Mouse (Mus musculus) left cerebral cortex, adult 9 months (tissue): ENCODE results near the gene Dgkg.

Experiments used
- DNase-seq, 2 experiments: peaks; one replicate each; pipeline ENCODE4 v3.0.0; 2022; ENCODE audit warnings: low spot score in 2 of 2

Dgkg gene

DNA sequence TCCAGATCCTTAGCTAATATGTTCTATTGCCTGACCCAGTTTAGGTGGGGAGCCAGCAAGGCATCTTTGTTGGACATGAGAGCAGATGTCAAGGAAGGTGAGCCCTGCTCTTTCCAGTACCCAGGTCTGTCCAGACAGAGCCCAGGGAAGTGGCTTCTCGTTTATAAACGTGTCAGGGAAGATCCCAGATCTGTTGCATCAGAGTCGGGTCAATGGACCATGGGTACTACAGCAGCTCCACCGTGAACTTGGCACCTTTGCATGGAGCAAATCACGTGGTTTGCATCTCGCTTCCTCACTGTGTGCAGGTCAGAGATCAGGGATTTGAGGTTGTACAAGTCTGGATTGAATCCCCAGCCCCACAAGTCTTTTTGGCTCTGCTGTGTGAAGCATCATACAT, 58.3 kb downstream of the Dgkg start:
- no peak for DNase-seq

DNA sequence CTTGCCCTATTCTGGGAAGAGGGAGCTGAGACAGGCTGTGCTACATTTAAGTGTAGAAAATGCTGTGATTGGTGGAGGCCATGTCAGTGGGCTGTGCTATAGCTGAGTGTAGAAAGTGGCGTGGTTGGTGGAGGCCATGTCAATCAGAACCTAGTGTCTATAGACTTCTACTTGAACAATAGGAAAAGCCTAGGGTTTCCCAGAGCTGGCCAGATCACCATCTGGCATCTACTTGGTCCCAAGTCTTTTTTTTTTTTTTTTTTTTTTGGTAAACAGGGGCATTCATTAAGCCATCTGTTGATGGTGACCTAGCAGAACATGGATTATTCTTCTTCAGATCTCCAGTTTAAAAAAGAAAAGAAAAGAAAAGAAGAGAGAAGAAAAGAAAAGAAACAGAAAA, 60.6 kb downstream of the Dgkg start:
- no peak for DNase-seq

DNA sequence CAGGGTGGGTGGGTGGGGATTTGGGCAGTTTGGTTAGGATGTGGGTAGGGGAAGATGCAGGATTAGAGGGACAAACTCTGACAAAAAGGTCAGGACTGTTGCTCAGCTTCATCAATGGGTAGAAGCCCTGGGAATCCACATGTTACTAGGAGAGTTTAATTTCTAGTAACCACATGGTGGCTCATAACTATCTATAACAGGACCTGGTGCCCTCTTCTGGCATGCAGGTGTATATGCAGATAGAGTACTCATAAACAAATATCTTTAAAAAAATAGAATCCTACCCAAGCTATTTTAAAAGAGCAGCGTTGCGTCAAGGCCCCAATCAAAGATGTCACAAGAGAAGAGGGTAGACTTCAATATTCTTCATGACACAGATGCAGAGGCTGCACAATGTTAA, 63.1 kb downstream of the Dgkg start:
- DNase-seq, result no peak

DNA sequence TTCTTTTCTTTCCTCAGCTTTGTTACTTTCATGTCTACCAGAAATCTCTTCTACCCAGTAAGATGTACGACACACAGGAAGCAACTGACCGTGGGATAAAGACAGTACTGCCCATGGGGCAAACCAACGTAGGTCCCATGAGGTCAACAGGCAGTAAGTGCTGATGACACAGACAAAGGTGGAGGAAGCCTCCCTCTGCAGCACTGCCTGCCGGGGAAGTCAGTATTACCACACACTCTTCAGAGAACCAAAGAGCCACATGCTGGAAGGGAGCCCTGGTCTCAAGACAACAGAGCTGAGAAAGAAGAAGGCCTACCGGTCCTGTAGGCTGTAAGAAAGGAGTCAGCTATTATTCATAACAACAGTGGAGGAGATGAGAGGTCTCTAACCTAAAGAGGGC, 67.4 kb downstream of the Dgkg start:
- no peak for DNase-seq

DNA sequence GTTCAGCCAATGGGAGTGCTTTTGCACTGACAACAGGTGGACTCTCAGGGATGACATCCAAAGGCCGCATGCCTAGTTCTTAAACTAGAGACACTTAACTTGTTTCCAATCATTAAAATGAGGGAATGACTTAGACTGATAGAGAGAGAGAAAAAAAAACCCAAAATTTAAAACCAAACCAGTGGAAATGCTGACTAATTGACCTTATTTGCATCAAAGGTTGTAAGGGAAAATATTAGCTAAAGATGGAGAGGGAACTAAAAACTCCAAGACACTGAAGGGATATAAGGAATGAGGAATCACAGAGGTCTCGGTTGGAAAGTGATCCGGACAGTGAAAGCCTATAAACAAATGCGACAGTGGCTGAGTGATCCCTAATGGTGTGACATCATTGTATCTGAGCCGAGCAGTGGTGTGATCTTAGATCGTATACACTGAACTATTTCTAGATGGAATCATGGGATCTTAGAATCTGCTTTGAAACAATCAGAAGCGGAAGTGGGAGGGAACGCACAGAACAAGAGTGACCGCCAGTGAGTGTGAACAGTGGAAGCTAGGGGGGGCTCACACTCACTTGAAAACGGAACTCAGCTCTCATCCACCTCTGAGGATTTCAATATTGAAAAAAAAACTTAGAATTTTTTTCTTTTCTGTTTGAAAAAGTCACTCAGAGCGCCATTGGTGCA, 70.7 kb downstream of the Dgkg start:
- DNase-seq, result no peak

DNA sequence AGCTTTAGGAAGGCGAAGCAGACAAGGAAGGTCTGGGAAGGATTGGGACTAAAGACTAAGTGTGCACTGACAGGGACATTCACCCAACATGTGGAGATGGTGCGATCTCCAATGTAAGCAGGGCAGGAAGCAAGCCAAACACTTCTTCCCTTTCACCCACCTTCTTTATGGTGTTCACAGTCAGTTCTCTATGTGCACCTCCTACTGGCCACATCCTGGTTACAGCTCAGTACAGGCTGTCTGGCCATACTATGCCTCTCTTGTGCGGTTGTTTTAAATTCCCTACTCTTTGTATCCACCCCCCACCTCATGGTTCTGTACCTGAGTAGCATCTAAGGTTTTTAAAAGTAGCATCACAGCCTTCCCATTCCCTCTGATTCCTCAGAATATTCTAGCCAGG, 71.5 kb downstream of the Dgkg start:
- no peak for DNase-seq

DNA sequence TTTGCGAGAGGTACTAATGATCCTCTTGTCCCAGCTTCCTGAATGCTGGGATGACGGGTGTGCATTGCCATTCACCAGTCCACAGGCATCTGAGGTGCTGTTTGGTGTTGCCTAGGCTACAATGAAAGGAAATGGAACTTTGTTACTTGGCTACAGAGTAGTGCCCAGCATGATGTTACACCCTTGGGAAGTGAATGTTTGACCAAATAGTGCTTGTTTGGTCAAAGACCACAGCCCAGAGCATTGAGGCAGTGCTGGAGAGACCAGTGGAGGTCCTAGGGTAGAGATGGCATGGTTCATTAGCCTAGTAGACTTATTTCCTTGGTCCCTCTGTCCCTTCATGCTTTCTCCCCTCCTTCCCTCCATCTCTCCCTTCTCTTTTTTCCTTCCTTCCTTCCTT, 73.6 kb downstream of the Dgkg start:
- DNase-seq, result no peak

DNA sequence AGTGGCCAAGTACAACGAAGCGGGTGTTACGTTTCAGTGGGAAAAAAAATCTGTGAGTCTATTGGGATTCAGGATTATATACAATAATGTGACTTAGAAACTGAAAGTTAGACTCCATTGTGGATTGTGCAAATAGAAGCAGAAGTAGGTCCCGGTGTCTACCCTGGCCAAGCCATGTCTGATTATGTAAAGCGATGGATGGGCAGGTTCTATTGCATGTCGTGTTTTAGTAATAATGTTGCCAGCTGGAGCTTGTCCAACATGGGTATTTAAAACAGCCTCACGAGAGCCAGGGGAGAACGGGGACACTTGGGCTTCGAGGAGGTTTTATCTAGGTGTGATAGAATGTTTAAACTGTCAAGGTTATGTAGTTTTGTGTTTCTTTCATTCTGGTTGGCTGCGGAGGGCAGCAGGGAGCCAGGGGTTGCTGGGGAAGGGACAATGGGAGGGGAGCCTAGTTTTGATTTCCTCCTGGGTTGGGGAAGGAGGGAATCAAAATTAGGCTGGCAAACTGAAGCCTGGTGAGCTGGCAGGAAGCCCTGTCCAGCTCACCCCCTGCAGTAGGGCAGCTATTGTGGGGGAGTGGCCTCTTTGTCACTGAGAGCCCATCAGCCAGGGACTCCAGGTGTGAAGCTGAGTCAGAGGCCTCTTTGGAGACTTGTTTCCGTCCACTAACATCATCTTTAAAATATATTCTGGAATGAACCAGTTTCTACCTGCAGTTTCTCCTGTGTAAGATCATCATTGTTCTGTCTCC, 74.7 kb downstream of the Dgkg start:
- no peak for DNase-seq

DNA sequence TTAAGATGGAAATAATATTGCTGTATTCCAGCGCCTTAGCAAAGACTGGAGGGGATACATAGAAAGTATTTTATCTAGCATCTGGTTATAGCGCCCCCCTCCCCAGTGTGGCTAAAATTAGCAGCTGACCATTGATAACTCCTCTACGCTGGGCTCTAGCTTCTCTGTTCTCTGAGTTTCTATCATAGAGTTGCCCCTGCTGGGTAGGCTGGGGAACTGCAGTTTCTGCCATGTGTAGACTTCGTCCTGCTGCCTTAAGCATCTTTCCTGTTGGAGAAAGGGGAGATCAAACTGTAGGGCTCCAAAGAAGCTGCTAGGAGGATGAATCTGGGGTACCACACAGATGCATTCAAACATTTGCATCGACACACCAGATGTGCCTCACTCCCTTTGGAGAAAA, 76.9 kb downstream of the Dgkg start:
- DNase-seq, result peak in 1 of 2 experiments; percentile 32

DNA sequence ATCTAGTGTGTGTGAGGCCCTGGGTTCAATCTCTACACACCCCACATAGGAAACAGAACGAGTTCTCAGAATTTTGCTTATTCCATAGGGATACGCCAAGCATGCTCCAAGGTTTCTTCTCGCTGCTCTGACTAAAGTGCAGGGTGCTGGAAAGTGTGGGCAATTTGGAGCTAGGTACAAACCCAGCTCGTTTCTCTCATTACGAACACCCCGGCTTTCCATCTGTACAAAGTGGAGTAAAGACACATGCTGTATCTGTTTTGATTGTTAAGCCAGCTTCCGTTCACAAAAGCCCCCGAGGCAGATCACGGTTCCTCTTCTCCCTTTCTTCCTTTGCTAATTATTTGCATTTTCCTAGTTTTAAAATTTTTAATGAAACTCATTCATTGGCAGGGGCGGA, 78.1 kb downstream of the Dgkg start:
- DNase-seq, result no peak

DNA sequence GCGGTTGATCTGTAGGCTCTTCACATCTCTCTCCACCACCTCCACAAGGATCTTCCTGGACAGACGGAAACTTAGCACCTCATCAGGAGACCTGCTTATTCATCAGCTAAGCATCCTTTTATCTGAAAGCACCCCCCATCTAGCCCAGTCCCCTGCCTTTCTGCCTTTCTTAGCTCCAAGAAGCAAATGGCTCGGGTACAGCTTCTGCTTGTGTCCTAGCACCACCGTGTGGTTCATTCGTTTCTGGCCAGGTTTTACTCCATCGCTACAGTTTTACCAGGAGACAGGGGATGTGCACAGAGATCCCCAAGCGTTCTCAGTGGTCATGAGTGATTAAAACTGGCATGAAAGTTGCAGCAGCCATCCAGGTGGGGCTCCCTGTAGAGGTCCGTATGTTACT, 79.4 kb downstream of the Dgkg start:
- peak in 1 of 2 experiments; percentile 31 for DNase-seq

DNA sequence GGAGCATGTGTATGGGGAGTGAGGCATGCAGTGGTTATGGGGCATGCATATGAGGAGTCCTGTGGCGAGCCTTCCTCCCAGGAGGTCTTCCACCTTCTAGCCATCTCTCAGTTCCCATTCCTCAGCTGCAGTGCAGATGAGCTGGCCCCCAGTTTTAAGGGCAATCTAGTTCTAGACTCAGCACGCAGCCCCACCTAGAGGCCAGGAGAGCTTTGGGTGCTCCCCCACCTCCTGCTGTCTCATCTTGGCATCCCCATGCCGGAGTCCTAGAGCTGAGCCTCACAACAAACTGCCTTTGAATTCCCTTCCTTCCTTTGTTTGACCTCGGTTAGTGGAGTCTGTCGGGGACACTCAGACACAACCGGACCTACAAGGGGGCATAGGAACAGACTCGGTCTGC, 82.9 kb downstream of the Dgkg start:
- no peak for DNase-seq

DNA sequence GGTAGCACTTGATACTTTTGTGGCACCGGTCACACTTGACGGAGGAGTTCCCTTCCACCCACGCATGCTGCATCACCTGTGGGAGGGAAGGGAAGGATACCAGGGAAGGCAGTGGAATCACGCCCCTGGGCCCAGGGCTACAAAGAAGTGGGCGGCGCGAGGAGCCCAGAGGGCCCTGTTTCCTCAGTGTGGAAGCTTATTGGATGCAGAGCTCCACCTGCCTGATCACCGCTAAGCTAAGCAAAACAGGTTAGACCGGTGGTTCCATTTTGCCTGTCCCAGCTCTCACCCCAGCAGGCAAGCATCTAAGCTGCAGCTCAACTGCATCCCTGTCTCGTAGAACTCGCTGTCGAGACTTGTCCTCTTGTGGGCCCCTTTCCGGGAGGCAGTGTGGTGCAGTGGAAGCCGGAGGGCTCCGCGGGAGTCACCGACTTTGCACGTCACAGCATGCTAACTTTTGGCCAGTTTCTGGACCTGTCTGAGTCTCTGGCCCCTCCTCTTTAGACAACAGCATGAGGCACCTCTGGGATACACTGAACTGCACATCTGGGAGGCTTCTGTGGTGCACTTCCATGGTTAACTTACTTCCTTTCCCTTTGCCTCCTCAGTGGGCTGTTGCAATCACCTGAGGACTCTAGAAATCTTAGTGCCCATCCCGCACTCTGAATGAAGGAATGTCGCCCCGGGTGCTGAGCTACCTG, 84.2 kb downstream of the Dgkg start:
- no peak for DNase-seq

DNA sequence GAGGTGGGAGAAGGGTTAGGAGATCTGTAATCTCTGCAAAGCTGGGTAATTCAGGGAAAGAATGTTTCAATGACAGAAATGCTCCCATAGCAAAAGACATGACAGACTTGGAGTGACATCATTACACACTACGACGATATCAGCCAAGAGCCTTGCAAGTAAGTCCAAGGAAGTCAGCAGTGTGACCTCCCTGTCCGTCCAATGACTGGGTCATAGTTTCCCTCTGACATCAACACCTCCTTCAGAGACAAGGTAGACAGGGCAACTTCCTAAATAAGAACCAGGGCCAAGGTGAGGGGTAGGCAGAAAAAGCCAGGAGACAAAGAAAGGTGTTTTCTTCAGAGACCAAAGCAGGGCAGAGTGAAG, 92.1 kb downstream of the Dgkg start:
- DNase-seq, result no peak

DNA sequence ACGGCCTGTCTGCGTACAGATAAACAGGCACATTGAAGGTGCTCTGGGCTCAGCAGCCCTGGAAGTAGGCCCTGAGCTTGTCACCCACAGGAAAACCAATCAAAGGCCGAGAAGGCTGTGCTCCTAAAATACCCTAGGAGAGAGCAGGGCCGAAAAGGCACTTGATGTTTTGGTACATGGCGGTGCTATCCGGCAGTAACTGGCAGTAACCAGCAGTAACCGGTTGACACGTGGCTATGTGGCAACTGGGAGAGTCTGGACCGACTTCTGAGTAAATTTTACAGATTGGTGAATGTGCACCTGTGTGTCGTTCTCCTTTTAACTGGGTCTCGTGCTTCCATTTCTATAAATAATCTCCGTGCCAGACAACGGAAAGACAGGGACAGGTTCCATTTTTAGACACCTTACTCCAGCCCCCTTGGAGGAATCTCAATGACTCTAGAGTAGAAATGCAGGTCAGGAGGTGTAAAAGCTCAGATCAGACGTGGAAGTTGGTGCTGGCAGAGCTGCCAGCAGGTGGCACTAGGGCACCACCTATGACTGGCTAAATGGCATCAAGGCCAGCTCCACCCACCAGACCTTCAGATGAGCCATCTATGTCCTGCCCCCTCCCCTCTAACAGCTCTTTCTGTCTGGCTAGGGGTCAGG, 92.6 kb downstream of the Dgkg start:
- peak in 1 of 2 experiments; percentile 67 for DNase-seq

DNA sequence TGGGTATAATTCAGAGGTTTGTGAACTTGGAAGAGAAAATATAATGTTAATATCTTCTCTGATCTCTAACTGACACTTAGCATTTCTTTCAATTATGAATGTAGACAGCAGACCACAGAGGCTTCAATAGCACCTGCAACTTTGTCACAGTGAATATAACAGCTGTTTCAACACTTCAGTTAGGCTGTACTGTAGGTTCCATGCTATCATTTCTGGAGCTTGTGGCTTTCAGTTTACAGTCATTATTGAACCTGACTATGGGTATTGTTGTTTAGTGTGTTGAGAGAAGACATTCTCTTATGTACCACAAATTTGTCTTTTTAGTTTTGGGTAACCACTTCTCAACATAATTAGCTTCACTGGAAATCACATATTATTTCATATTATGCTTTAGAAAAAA, 93.4 kb downstream of the Dgkg start:
- no peak for DNase-seq

DNA sequence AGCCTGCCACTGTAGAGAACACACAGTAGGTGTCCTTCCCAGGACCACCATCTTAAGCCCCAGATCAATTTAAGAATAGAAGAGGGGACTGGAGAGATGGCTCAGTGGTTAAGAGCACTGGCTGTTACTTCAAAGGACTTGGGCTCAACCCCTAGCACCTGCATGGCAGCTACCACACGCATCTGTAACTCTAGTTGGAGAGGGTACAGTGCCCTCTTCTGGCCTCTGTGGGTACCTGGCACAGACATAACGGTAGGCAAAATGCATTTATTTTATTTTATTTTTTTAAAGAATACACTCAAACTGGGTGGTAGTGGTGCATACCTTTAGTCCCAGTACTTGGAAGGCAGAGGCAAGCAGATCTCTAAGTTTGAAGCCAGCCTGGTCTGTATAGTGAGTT, 102.0 kb downstream of the Dgkg start:
- DNase-seq, result no peak

DNA sequence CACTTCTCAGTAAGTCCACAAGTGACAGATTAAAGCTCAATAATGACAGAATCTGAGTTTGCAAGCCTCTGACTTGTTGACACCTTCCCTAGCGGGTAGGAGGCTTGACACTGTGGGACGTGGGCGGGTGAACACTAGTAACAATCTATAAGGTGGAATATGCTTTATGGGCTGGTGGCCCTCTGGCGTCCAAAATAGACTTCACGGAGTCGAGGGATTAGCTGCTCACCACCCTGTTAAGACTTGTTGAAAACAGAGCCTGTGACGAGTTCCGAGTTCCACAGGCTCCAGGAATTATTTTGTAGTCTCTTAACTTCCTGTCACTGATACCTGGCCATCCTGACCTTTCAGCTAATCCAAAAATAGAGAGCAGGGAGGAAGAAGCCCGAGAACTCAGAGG, 104.7 kb downstream of the Dgkg start:
- DNase-seq, result no peak

DNA sequence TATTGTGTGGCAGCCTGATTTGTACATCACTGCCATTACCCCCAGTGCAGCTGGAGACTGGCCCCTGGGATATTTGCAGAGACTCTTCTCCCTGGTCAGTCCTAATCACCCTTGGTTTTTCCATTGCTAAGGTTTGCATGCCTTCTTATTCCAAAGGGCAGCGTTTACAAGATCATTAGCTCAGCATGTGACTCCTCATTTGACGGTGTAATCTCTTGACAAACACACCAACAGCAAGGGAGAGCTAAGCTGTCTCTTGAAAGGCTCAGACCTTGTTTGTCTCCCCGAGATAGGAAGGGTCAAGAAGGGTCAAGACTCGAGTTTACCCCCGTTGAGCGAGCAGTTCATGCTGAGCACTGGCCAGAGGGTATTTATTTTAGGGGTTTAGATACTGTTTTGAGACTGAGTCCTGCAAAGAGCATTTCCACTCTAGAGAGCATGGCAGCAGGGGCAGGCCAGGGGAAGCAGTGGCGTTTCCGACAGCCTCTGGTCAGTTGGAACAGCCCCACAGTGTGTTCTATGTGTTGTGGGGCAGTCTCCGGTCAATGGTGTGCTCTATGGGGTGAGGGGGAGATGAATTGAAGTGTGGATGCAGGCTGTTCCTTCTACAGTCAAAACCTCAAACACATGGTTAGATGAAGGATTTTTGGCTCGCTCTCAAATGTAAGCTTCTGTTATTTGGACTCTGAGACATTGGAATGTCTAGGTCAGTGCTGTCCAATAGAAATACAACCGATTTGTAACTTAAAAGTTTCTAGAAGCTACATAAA, 105.6 kb downstream of the Dgkg start:
- no peak for DNase-seq

DNA sequence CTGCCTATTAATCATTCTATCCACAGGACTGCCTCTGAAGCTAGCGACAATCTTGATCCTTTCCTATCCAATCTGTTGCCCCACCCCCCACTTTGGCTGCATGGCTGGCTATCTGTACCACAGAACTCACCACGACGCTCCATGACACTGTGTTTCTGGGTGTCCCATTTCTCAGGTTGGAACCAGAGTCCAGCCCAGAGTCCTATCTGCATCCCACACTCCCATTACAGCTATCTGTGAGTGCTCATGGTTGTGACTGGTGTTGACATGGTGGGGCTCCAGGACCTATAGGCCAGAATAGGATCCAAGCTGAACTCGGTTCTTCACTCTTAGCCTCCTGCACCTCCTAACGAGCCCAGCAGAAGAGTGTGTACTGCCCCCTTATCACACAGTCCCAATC, 107.7 kb downstream of the Dgkg start:
- DNase-seq, result no peak

DNA sequence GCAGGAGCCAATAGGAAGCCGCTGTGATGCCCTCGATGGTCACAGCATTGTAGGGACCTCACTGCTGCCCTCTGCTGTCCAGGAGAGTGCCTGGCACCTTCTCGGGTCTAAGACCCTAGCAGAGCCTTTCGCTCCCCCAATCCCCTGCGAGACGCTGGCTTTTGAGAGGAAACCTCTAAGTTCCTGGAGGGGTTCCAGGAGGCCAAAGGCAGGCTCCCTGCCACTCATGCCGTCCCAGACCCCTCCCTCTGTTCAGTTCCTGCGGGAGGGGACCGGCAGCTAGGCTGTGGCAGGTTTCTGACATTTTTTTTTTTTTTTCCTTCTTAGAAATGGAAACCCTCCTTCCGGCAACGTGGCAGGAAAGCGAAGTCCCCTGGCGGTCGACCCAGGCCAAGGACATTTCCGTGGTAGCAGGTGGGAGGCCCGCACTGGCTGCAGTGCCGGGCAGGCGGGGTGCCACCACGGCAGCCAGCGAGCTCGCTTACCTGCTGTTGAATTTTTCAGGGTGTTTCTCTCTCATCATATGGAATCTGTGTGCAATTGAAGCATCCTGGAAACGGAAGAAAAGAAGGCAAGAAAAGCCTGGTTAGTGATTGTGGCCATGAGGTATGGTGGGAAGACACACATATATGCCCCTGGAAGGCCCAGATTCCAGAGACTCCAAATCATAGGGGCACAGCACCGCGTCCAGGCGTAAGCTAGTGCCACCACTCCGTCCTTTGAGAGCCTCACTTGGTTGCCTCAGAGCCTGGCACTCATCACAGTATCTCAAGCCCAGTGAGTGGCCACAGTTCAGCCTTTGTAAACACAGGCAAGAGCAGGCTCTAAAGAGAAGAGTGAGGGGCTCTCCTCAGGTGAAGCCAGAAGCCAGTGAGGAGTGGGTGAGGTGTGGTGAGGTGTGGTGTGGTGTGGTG, 108.6 kb downstream of the Dgkg start:
- peak in 1 of 2 experiments; percentile 91 for DNase-seq
